Mouse (Mus musculus) WW6 (cell line): ENCODE measurements around the gene Bckdha.
A peak's percentile ranks its signal among the peaks of the same experiment; 100 is the strongest.

Experiments
- DNase-seq: peaks from one replicate; pipeline ENCODE4 v3.0.0-alpha.2; 2013; ENCODE audit warnings: low read depth, low spot score

The Bckdha gene

GRCm38 (mm10) chr7:25645074-25645473, 13.7 kb downstream of the Bckdha start:
- DNase-seq: no peak

GRCm38 (mm10) chr7:25644631-25645030, 14.2 kb downstream of the Bckdha start:
- DNase-seq: no peak

GRCm38 (mm10) chr7:25644136-25644535, 14.6 kb downstream of the Bckdha start:
- no peak for DNase-seq

- no peak for DNase-seq
These were observed 19.0 kb downstream of the Bckdha start for GRCm38 (mm10) chr7:25639754-25640153.

- no peak for DNase-seq
These were observed 21.7 kb downstream of the Bckdha start for GRCm38 (mm10) chr7:25637099-25637498.

GRCm38 (mm10) chr7:25636373-25636772, 22.4 kb downstream of the Bckdha start:
- no peak for DNase-seq

- DNase-seq: no peak
These were observed 26.1 kb downstream of the Bckdha start for GRCm38 (mm10) chr7:25632679-25633078.

- no peak for DNase-seq
These were observed 30.5 kb downstream of the Bckdha start for GRCm38 (mm10) chr7:25628323-25628620.

- DNase-seq: peak; percentile 20
These were observed 31.1 kb downstream of the Bckdha start for GRCm38 (mm10) chr7:25627431-25628322.

GRCm38 (mm10) chr7:25626509-25627430, 32.0 kb downstream of the Bckdha start, which contains the start of gene B3gnt8:
B3gnt8 (plus strand) TSS chr7:25626654.
- no peak for DNase-seq

GRCm38 (mm10) chr7:25625594-25626250, 33.1 kb downstream of the Bckdha start:
- peak; percentile 29 for DNase-seq

- DNase-seq: no peak
These were observed 33.9 kb downstream of the Bckdha start for GRCm38 (mm10) chr7:25624851-25625250.

- DNase-seq: no peak
These were observed 34.9 kb downstream of the Bckdha start for GRCm38 (mm10) chr7:25623857-25624370.

GRCm38 (mm10) chr7:25620751-25621150, 38.0 kb downstream of the Bckdha start:
- no peak for DNase-seq

GRCm38 (mm10) chr7:25620101-25620500, 38.7 kb downstream of the Bckdha start:
- no peak for DNase-seq

- DNase-seq: no peak
These were observed 39.1 kb downstream of the Bckdha start for GRCm38 (mm10) chr7:25619722-25619991.

GRCm38 (mm10) chr7:25618865-25619721, 39.7 kb downstream of the Bckdha start, which contains the start of gene Dmac2:
Dmac2 (plus strand) TSS chr7:25619414.
- DNase-seq: peak; percentile 92

- DNase-seq: no peak
These were observed 41.2 kb downstream of the Bckdha start for GRCm38 (mm10) chr7:25617376-25618160.

- no peak for DNase-seq
These were observed 43.1 kb downstream of the Bckdha start, which contains the start of gene Erich4 for GRCm38 (mm10) chr7:25615706-25616011. Erich4 (minus strand) TSS chr7:25615892.
